Mouse (Mus musculus) small intestine, adult 2 months (tissue): Measurements from ENCODE around the gene Pagr1b.

ENCODE experiments used
- CTCF ChIP-seq: fragments of 200-500 bp; IDR thresholded peaks from 2 replicates; pipeline ENCODE4 v1.5.1; 2012; ENCODE audit warnings: low read depth, mild to moderate bottlenecking, control low read depth, inconsistent platforms, low read length, moderate library complexity, mixed read lengths; ENCODE audit not compliant: insufficient replicate concordance, insufficient read length; ENCODE audit errors: extremely low read depth
- POLR2A ChIP-seq: fragments of 200-500 bp; IDR thresholded peaks from 2 replicates; pipeline ENCODE4 v1.6.1; 2012; ENCODE audit warnings: low read depth, mild to moderate bottlenecking, control low read depth, inconsistent platforms, low read length, moderate library complexity

GRCm38 (mm10) chr7:127016081-127016480 lies 203 bp downstream of the Pagr1b start:
- no peak for TF ChIP-seq CTCF
- no peak for TF ChIP-seq POLR2A
